Mouse (Mus musculus): ENCODE data around the gene Nfkb2.

Gene Nfkb2

GRCm38 (mm10) chr19:46322996-46323572, 19.0 kb downstream of the Nfkb2 start:
- DNase-seq (ENCODE audit: low read depth) = no peak

- no peak for DNase-seq (ENCODE audit: low read depth)
Measured at GRCm38 (mm10) chr19:46323716-46324115, 19.6 kb downstream of the Nfkb2 start.

GRCm38 (mm10) chr19:46324366-46324765, 20.2 kb downstream of the Nfkb2 start:
- DNase-seq (ENCODE audit: low read depth) = no peak

GRCm38 (mm10) chr19:46324918-46325317, 20.8 kb downstream of the Nfkb2 start:
- DNase-seq (ENCODE audit: low read depth) = no peak

GRCm38 (mm10) chr19:46326019-46326755, 22.1 kb downstream of the Nfkb2 start:
- DNase-seq (ENCODE audit: low read depth) = no peak

- DNase-seq (ENCODE audit: low read depth) = no peak
Measured at GRCm38 (mm10) chr19:46326756-46327305, 22.7 kb downstream of the Nfkb2 start, which contains the start of gene Psd. TSS of gene Psd (minus strand) at chr19:46327156.

- DNase-seq (ENCODE audit: low read depth) = no peak
Measured at GRCm38 (mm10) chr19:46327531-46328064, 23.5 kb downstream of the Nfkb2 start.

- peak; percentile 99 for DNase-seq (ENCODE audit: low read depth)
Measured at GRCm38 (mm10) chr19:46328081-46329030, 24.2 kb downstream of the Nfkb2 start, which contains the start of gene Fbxl15. TSS of gene Fbxl15 (plus strand) at chr19:46328184.

GRCm38 (mm10) chr19:46329031-46329641, 25.0 kb downstream of the Nfkb2 start:
- DNase-seq (ENCODE audit: low read depth) = peak; percentile 49

GRCm38 (mm10) chr19:46329951-46330350, 25.8 kb downstream of the Nfkb2 start:
- peak; percentile 96 for DNase-seq (ENCODE audit: low read depth)

- no peak for DNase-seq (ENCODE audit: low read depth)
Measured at GRCm38 (mm10) chr19:46330696-46331095, 26.6 kb downstream of the Nfkb2 start.

- DNase-seq (ENCODE audit: low read depth) = no peak
Measured at GRCm38 (mm10) chr19:46331326-46331725, 27.2 kb downstream of the Nfkb2 start.

- DNase-seq (ENCODE audit: low read depth) = no peak
Measured at GRCm38 (mm10) chr19:46331936-46332335, 27.8 kb downstream of the Nfkb2 start.

GRCm38 (mm10) chr19:46332721-46333339, 28.7 kb downstream of the Nfkb2 start:
- DNase-seq (ENCODE audit: low read depth) = no peak

- DNase-seq (ENCODE audit: low read depth) = no peak
Measured at GRCm38 (mm10) chr19:46333906-46334305, 29.8 kb downstream of the Nfkb2 start.

GRCm38 (mm10) chr19:46337719-46338330, 33.7 kb downstream of the Nfkb2 start:
- no peak for DNase-seq (ENCODE audit: low read depth)

GRCm38 (mm10) chr19:46338331-46338936, 34.3 kb downstream of the Nfkb2 start, which contains the start of gene Cuedc2:
TSS of gene Cuedc2 (minus strand) at chr19:46338702.
- DNase-seq (ENCODE audit: low read depth) = peak; percentile 99

- DNase-seq (ENCODE audit: low read depth) = no peak
Measured at GRCm38 (mm10) chr19:46338942-46339286, 34.8 kb downstream of the Nfkb2 start.

- DNase-seq (ENCODE audit: low read depth) = peak; percentile 85
Measured at GRCm38 (mm10) chr19:46339287-46339971, 35.3 kb downstream of the Nfkb2 start.

Data from NIH3T3 (cell line).